Mouse (Mus musculus): Measurements from ENCODE around the gene Mtus2.
"Not testable (repeated sequence)": the region's sequence is repeated elsewhere in the genome, so short reads cannot be mapped to it uniquely, and the experiment has no call there.

Gene Mtus2

GRCm38 (mm10) chr5:148272771-148273170 lies 315.7 kb downstream of the Mtus2 start:
- no peak for DNase-seq (ENCODE audit: low read depth, low spot score)

DNA sequence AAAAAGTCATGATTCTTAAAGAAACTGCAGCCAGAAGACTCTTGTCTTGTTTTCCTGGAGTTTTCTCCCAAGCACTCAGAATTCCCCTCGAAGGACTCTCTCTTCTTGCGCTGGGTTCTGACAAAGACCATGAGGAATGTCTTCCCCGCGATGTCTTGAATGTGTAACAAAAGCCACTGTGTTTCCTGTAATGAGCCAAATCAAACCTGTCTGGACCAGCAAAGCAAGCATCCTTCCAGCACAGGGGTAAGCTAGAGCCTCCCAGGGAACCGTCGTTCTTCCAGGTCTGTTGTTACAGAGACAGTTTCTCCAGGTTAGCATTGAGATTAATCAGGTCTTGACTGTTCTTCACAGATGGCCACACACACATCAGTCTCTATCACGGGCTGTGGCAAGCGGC lies 321.1 kb downstream of the Mtus2 start:
- no peak for DNase-seq (ENCODE audit: low read depth, low spot score)

DNA sequence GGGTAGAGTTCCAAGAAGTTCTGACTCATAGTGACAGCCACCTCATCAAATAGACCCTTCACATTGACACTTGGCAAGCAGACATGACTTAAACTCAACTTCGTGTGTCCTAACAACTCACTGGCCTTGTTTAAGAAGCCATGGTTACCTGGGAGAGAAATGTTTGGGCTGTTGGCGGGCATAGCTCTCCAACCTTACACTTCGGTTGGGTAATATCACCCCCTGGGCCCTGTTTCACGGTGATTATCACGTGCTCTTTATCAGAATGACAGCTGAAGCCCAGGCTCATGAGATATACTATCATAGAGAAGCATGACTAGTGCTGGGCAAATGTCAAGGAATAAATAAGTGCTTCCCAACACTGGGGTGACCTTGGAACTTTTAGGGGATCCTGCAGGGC lies 323.2 kb downstream of the Mtus2 start:
- DNase-seq (ENCODE audit: low read depth, low spot score): no peak

DNA sequence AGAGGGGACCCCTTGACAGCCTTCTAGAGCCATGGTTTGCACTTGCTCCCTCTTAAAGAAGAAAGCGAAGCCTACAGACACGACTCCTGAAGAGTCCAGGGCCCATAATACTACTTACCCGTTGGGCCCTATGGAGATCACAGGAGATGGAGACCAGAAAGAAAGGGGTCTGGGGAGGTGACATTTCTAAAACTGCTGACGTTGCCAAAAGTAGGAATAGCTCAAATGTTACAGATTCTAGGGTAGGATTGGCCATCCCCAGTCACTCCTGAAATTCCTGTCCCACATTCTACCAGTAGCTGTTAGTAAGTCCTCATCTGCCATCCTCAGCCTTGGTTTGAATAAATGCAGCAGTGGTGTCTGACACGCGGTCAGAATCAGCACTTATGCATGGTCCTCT lies 325.0 kb downstream of the Mtus2 start:
- DNase-seq (ENCODE audit: low read depth, low spot score): no peak

GRCm38 (mm10) chr5:148282631-148283030 lies 325.5 kb downstream of the Mtus2 start:
- no peak for DNase-seq (ENCODE audit: low read depth, low spot score)

DNA sequence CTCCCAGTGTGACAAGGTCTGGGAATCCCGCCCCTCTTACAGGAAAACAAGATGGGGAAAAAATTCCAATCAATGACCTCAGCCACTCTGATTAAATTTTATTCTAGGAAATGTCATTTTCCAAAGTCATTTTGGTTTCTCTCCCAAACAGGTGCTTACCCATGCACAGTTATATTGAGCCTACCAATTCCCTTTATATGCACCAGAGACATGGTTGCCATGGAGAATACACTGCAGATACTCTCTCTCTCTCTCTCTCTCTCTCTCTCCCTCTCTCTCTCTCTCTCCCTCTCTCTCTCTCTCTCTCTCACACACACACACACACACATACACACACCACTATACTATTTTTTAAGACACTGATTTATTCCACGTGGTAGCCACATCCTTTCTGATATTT lies 326.1 kb downstream of the Mtus2 start:
- DNase-seq (ENCODE audit: low read depth, low spot score): no peak

- DNase-seq (ENCODE audit: low read depth, low spot score): no peak
Measured at GRCm38 (mm10) chr5:148283584-148283983, 326.5 kb downstream of the Mtus2 start.

- no peak for DNase-seq (ENCODE audit: low read depth, low spot score)
Measured at GRCm38 (mm10) chr5:148287529-148287928, 330.4 kb downstream of the Mtus2 start.

DNA sequence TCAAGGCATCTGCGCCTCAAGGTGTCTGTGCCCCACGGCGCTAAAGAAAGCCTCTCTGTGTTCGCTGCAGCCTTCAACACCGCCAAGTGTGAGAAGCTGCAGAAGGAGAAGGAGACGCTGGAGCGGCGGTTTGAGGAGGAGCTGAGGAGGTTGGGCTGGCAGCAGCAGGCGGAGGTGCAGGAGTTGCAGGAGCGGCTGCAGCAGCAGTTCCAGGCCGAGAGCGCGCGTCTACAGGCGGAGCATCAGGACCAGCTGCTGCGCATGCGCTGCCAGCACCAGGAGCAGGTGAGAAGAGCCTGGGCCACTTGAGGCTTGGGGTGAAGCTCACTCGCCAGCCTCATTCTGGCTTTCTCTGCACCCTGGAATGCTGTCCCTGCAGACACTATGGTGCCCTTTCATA lies 331.7 kb downstream of the Mtus2 start:
- no peak for DNase-seq (ENCODE audit: low read depth, low spot score)

DNA sequence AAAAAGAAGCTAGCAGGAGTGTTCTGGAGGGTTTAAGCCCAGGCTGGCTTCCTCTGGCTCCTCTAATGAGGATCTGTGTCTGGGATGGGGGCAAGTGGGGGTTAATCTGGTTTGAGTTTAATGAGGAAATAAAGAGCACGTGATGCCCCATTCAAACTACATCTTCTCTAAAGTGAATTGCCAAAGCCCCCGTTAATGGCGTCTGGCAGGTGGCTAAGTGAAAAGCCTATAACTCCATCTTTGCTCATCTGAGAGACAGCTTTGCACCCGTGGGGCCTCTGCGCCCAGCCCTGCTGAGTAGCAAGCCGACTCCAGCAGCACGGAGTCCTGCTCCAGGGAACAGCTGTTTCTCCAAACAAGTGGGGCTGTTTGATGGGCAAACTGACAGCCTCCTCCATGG lies 332.8 kb downstream of the Mtus2 start:
- no peak for DNase-seq (ENCODE audit: low read depth, low spot score)

- no peak for DNase-seq (ENCODE audit: low read depth, low spot score)
Measured at GRCm38 (mm10) chr5:148292862-148293261, 335.7 kb downstream of the Mtus2 start.

GRCm38 (mm10) chr5:148293346-148293745 lies 336.2 kb downstream of the Mtus2 start:
- DNase-seq (ENCODE audit: low read depth, low spot score): peak; percentile 60

GRCm38 (mm10) chr5:148302968-148303367 lies 345.8 kb downstream of the Mtus2 start:
- DNase-seq (ENCODE audit: low read depth, low spot score): no peak

DNA sequence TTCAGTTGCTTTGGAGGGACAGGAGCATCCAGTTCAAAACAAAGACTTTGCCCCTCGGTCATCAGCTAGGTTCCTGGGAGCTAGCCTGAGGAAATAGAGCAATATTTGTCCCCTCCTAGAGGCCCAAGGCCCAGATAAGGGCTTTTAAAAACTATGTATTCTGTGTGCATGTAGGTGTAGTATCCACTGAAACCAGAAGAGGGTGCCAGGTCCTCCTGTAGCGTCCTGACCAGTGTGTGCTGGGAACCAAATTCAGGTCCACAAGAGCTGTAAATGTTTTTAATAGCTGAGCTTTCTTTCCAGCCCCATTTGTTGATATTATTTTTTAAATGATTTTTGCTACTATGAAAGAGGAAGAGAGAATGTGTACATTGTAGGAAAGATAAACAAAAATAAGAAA lies 347.0 kb downstream of the Mtus2 start:
- no peak for DNase-seq (ENCODE audit: low read depth, low spot score)

GRCm38 (mm10) chr5:148310790-148311189 lies 353.7 kb downstream of the Mtus2 start:
- peak; percentile 90 for DNase-seq (ENCODE audit: low read depth, low spot score)

- peak; percentile 38 for DNase-seq (ENCODE audit: low read depth, low spot score)
Measured at GRCm38 (mm10) chr5:148312443-148312842, 355.3 kb downstream of the Mtus2 start.

DNA sequence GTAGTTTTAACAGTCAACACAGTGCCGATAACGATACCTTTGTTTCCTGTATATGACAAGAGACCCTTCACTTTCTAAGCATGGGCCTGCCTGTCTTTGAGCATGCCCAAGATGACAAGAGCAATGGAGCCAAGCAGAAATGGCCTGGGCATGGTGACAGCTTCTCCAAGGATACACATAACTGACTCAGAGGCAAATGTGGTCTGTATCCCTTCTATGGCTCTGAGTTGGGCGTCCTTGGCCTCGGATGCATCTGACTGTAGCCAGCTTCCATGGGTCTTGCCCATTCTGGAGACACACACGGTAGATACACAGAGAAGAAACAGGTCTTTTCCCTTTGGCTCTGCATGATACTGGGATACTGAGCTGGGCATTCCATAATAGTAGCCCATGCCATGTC lies 357.8 kb downstream of the Mtus2 start:
- DNase-seq (ENCODE audit: low read depth, low spot score): no peak

DNA sequence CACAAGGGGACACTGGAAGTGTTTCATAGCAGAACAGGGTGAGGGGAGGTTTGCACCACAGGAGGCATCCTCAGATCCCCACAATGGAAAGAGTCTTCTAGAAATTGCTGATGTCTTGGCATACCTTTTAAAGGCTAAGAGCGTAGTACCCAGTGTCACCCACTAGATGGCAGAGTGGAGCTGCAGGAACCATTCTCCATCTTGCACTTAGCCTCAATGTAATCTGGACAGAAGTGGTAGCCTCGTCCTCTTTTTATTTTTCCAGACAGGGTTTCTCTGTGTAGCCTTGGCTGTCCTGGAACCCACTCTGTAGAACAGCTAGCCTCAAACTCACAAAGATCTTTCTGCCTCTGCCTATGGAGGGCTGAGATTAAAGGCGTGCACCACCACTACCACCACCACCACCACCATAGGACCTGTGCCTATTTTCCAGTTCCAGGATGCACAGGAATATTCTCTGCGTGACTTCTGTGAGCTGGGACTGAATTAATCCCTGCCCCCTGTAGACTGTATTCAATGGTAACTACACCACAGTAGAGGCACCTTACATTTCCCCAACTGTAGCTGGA lies 368.3 kb downstream of the Mtus2 start:
- peak; percentile 61 for DNase-seq (ENCODE audit: low read depth, low spot score)

DNA sequence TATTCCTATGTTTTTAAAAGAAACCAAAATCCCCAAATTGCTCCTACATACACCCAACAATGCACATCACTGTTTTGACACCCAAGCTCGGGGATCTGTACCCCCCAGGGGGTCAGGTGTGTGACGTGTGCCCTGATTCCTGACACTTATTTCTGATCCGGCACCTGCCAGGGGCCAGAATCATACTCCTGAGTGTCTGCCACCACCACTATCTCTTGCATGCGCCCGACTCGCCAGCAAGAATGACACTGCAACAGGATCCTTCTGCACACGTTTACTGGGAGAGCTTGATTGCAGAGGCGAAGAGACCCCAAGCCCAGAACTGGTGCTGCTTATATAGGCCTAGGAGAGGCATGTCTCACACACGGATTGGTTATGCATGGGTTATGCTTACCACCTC lies 369.2 kb downstream of the Mtus2 start:
- DNase-seq (ENCODE audit: low read depth, low spot score): not testable (repeated sequence)

DNA sequence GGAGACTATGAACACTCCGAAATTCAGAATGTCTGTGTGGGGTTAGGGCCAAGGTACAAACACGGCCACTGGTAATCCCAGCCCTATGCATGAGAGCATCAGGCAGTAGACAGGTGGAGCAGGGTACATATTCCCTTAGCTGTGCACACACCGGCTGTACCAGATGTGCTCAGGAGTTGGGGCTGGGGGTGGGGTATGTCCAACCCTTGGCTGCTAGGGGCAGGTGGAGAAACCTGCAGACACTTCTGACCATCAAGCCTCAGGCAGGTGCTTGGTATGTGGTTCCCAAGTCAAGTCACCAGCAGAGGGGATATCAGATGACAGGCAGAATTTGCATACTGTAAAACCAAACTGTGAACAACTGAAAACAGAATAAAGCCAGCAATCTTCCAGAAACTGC lies 371.9 kb downstream of the Mtus2 start:
- DNase-seq (ENCODE audit: low read depth, low spot score): peak; percentile 37

GRCm38 (mm10) chr5:148331229-148331776 lies 374.2 kb downstream of the Mtus2 start:
- DNase-seq (ENCODE audit: low read depth, low spot score): no peak

DNA sequence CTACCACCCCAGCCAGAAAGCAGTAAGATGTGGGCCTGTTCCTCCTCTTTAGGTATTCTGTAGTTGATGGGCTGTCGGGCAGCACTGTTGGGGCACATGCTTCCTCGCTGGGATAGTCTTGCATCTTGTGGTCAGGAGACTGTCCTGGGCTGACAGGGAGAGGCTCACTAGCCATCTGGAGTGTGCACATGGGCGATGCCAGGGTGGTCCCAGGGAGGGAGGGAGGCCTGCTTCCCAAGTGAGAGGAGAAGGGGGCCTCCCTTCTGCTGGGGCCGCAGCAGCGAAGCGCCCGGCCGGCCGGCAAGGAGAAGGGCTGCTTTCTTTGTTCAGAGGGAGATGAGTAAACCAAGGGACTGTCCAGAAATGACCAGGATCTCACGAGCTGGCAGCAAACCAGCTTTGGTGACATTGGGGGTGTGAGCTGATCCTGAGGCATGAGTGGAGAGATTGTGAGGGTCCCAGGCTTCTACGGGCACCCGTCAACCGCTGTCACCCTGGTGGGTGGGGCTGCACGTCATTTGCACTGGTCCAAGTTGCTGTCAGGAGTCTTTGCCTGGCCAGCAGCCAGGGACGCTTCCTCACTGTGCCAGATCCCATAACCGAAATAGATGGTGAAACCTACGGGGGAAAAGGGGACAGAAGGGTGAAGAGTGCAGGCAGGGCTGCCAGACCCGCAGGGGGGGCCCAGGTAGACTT lies 375.0 kb downstream of the Mtus2 start:
- no peak for DNase-seq (ENCODE audit: low read depth, low spot score)

DNA sequence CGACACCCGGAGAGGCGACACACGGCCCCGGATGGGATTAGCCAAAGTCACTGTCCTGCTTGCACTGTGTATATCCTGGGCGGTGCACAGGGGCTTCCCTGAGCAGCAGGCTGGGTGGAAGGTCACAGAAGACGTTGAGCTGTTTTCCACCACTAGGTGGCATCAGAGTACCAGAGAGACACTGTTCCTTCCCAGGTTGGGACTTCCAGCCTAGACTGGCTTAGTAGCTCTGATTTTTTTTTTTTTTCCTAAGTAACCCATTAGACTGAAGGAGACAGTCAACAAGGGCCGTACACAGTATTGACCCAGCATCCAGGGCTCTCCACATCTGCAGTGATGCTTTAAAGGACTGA lies 375.5 kb downstream of the Mtus2 start:
- peak; percentile 59 for DNase-seq (ENCODE audit: low read depth, low spot score)
